Mouse (Mus musculus) embryonic facial prominence, embryonic 11.5 days (tissue): ENCODE results near the gene Kcnk15. TPM values are rescaled to one million over a fixed set of nuclear protein-coding genes. Genes with fewer than 3 reads are reported as not detected.

Source experiments
- ATAC-seq: fragments of 200-750 bp; cut with Nextera tagmentation; replicated peaks from 2 replicates; pipeline ENCODE4 v1.8.0; 2017; ENCODE audit warnings: low read depth; ENCODE audit not compliant: insufficient number of reproducible peaks, low FRiP score, low TSS enrichment
- DNase-seq: peaks from one replicate; pipeline ENCODE4 v3.0.0-alpha.2; 2015; ENCODE audit warnings: low spot score
- H3K27ac ChIP-seq: fragments of 300-500 bp; sonication (generic); replicated peaks from 2 replicates; pipeline ENCODE4 v1.5.1; 2014; ENCODE audit warnings: mild to moderate bottlenecking, low read depth, low read length, control low read depth
- H3K27me3 ChIP-seq: fragments of 300-500 bp; sonication (generic); 2 replicates; pipeline ENCODE4 v1.6.1; 2014; ENCODE audit warnings: mild to moderate bottlenecking, low read length, moderate library complexity, mixed read lengths; ENCODE audit not compliant: control insufficient read depth, insufficient read depth
- H3K36me3 ChIP-seq: fragments of 300-500 bp; sonication (generic); replicated peaks from 2 replicates; pipeline ENCODE4 v1.6.1; 2014; ENCODE audit warnings: low read depth, mild to moderate bottlenecking, low read length, moderate library complexity, mixed read lengths; ENCODE audit not compliant: control insufficient read depth, insufficient read depth
- H3K4me1 ChIP-seq: fragments of 300-500 bp; sonication (generic); 2 replicates; pipeline ENCODE4 v1.6.1; 2014; ENCODE audit warnings: low read length, mixed read lengths; ENCODE audit not compliant: control insufficient read depth, insufficient read depth
- H3K4me2 ChIP-seq: fragments of 300-500 bp; sonication (generic); 2 replicates; pipeline ENCODE4 v1.6.1; 2014; ENCODE audit warnings: low read depth, mild to moderate bottlenecking, control low read depth, low read length, moderate library complexity
- H3K4me3 ChIP-seq: fragments of 300-500 bp; sonication (generic); 2 replicates; pipeline ENCODE4 v1.5.1; 2014; ENCODE audit warnings: low read depth, low read length, control low read depth
- H3K9ac ChIP-seq: fragments of 300-500 bp; sonication (generic); replicated peaks from 2 replicates; pipeline ENCODE4 v1.6.1; 2014; ENCODE audit warnings: mild to moderate bottlenecking, control low read depth, low read length
- H3K9me3 ChIP-seq: fragments of 300-500 bp; sonication (generic); replicated peaks from 2 replicates; pipeline ENCODE4 v1.6.1; 2016; ENCODE audit warnings: mild to moderate bottlenecking, low read length, inconsistent platforms, mixed read lengths; ENCODE audit not compliant: control insufficient read depth
- WGBS: fragments of 180-500 bp; shearing (Covaris S2); extraction: QIAGEN DNeasy Blood & Tissue Kit; methylation state at CpG from one replicate; pipeline ENCODE4 v1.1.7; 2014; 5-methylcytosine and 5-hydroxymethylcytosine counted together
- polyA plus RNA-seq: library from polyadenylated mRNA; unstranded; fragments of >200 nt; fragmentation: Nextera tagmentation; extraction: Ambion mirVana; gene quantifications from 2 replicates; pipeline ENCODE4 v1.2.1, GENCODE M21; 2014

Gene Kcnk15
- polyA plus RNA-seq, 1 experiment from 2014 or later, result not detected

DNA sequence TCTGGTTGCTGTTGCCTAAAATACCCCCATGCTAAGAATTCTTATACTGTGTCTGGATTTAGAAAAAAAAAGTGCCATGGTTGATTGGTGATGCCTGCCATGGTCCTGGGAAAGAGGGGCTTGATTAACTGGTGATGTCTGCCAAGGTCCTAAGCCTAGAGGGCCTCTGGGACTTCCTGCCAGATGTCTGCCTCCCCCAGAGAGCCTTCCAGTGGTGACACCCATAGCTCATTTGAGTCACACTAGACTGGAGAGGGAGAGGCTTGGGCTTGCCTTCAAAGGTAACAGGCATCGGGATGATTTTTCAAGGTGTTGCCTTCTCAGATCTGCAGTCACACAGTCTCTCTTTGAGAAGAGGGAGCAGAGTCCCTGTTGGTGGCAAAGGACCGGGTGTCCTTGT lies 41.7 kb downstream of the Kcnk15 start:
- 72% methylated on average over 2 of the region's 2 CpGs for WGBS
- H3K27me3 ChIP-seq, result no peaks in the 10 kb centered on the region
- no peaks in the 10 kb centered on the region for H3K4me1 ChIP-seq

DNA sequence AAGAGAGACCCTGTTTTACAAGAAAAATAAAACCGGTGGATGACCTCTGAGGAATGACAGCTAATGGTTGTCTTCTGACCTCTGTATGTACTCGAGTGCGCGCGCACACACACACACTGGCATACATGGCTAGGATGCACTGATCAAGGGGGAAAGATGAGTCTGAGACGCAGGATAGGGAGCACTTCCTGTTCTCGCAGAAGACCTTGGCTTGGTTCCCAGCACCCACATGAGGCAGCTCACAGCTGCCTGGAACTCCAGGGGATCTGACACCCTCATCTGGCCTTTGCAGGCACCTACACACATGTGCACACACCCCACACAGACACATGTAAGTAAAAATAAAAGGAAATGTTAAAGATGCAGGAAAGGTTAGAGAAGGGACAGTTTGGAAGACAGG lies 43.6 kb downstream of the Kcnk15 start:
- H3K27me3 ChIP-seq, result no peaks in the 10 kb centered on the region
- H3K4me1 ChIP-seq, result no peaks in the 10 kb centered on the region
- no peak for DNase-seq
- no peaks in the 10 kb centered on the region for H3K36me3 ChIP-seq
- H3K4me3 ChIP-seq, result no peak overlapping the region
- H3K4me2 ChIP-seq, result no peak overlapping the region
- no peak for ATAC-seq
- no peak overlapping the region for H3K27ac ChIP-seq
- no peak overlapping the region for H3K9ac ChIP-seq
- 95% methylated on average over 7 of the region's 7 CpGs for WGBS
- H3K9me3 ChIP-seq, result no peaks in the 10 kb centered on the region

More for the DNA sequence above, 41.7 kb downstream of the Kcnk15 start:
- Histone ChIP-seq H3K4me2 (no peak overlapping the region), H3K9ac (no peak overlapping the region), H3K36me3 (no peaks in the 10 kb centered on the region), H3K9me3 (no peaks in the 10 kb centered on the region), H3K4me3 (no peak overlapping the region), H3K27ac (no peak overlapping the region)
- ATAC-seq (no peak), DNase-seq (no peak)

DNA sequence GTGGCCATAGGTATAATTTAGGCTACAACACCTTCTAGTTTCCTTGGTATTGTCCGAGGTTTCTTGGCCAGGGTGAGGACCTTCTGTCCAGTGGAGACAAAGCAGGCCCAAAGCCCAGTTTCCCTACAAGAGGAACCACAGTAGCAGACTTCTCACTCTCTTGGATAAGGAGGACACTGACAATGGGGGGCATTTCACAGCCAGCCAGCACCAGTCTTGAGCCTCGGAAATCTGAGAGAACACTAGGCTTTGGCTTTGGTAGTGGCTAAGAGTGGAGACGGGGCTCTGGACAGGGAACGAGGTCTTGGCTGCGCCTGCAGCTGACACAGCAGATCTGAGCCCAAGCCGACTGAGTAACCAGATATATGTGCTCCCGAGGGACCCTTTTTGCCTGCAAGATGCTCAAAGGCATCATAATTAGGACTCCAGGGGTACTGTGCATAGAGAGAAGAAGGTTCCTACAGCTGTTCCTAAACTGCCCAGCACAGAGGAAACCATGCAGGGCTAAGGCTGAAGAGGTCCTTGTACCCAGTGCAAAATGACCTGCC lies 44.6 kb downstream of the Kcnk15 start:
- DNase-seq (no peak), ATAC-seq (no peak)
- Histone ChIP-seq H3K9ac (no peak overlapping the region), H3K4me2 (no peak overlapping the region), H3K4me3 (no peak overlapping the region), H3K4me1 (no peaks in the 10 kb centered on the region), H3K36me3 (no peaks in the 10 kb centered on the region), H3K27me3 (no peaks in the 10 kb centered on the region), H3K9me3 (no peaks in the 10 kb centered on the region), H3K27ac (no peak overlapping the region)
- WGBS, result 59% methylated on average over 7 of the region's 7 CpGs

DNA sequence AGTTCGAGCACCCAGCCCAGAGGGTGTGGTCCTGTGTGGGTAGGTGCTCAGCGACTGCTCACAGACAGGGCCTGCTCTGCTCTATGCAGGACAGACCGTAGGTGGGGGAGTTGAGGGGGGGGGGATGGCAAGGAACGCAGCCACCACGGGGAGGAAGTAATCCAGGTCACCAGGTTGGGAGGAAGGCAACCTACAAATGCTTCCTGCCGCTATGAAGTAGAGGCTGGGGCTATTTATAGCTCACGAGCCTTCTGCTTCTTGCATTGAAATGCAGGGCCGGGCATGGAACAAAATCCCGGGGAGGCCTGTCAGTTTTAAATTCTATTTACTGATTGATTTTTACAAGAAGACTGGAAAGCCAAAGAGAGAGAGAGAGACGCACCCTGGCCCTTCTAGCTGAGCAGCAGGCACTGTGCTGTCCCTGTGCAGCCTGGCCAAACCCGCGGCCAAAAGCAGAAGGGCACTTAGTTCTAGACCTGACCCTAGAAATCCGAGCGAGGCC lies 46.5 kb downstream of the Kcnk15 start:
- DNase-seq, result no peak
- Histone ChIP-seq H3K4me2 (no peak overlapping the region), H3K4me3 (no peak overlapping the region)

DNA sequence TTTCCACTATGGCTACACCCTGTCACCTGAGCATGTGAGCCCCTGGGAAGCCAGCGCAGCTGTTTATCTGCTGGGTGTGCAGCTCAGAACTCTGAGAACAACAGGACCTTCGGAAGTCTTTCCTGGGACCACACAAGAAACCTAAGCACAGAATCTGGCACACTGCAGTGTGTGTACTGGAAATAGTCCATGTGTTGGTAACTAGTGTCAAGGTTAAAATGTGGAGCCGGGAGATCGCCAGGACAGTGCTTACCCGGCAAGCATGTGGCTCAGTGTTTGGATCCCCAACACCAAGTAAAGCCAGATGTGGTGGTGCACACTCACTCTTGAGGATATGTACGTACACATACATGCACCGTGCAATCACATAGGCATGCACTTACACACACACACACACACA lies 47.6 kb downstream of the Kcnk15 start:
- H3K36me3 ChIP-seq, result no peaks in the 10 kb centered on the region
- H3K4me2 ChIP-seq, result no peak overlapping the region
- H3K9ac ChIP-seq, result no peak overlapping the region
- 79% methylated on average over 7 of the region's 7 CpGs for WGBS
- DNase-seq (no peak), ATAC-seq (no peak)
- no peaks in the 10 kb centered on the region for H3K27me3 ChIP-seq
- no peak overlapping the region for H3K27ac ChIP-seq
- H3K4me1 ChIP-seq, result no peaks in the 10 kb centered on the region
- no peaks in the 10 kb centered on the region for H3K9me3 ChIP-seq
- no peak overlapping the region for H3K4me3 ChIP-seq

More for the DNA sequence above, 46.5 kb downstream of the Kcnk15 start:
- Histone ChIP-seq H3K36me3 (no peaks in the 10 kb centered on the region), H3K27ac (no peak overlapping the region), H3K27me3 (no peaks in the 10 kb centered on the region), H3K9ac (no peak overlapping the region), H3K9me3 (no peaks in the 10 kb centered on the region), H3K4me1 (no peaks in the 10 kb centered on the region)
- 56% methylated on average over 14 of the region's 14 CpGs for WGBS
- no peak for ATAC-seq

DNA sequence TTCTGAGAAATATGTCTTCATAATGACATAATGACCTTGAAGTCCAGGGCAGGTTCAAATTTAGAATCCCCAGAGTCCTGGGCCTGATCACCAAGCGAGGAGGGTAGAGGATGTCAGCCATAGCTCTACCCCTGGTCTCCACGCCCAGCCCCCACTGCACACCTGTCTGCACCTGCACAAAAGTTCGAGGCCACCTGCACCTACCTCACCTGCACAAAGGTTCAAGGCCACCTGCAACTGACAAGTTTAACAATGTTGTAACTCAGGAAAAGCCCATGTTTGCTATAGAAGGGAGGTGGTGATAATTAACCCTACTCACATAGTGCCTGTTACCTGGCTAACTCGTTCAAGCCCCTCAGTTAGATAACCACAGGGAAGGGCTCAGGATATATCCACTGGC lies 49.0 kb downstream of the Kcnk15 start:
- H3K36me3 ChIP-seq, result no peaks in the 10 kb centered on the region
- no peaks in the 10 kb centered on the region for H3K9me3 ChIP-seq
- 78% methylated on average over 4 of the region's 4 CpGs for WGBS
- no peak overlapping the region for H3K4me2 ChIP-seq
- no peaks in the 10 kb centered on the region for H3K4me1 ChIP-seq
- DNase-seq (no peak), ATAC-seq (no peak)
- H3K4me3 ChIP-seq, result no peak overlapping the region
- H3K27ac ChIP-seq, result no peak overlapping the region
- no peaks in the 10 kb centered on the region for H3K27me3 ChIP-seq
- no peak overlapping the region for H3K9ac ChIP-seq

DNA sequence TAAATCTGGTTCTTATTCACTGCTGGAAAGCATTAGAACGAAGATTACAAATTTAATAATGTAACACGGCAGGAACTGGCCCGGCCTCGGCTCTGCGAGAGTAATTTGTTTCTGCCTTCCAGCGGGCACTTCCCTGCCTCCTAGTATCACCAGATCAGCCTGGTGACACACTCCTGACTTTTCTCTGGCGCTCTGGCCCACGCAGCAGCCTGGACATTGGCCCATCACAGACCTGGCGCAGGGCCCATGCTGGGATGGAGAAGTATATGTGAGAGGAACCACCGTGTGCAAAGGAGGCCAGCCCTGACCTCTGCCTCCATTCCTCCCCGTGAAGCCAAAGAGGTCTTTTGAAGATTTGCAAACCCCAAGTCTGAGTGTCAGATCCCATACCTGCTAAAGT lies 50.0 kb downstream of the Kcnk15 start:
- Histone ChIP-seq H3K4me1 (no peaks in the 10 kb centered on the region), H3K36me3 (no peaks in the 10 kb centered on the region), H3K27me3 (no peaks in the 10 kb centered on the region), H3K4me3 (no peak overlapping the region), H3K9me3 (no peaks in the 10 kb centered on the region), H3K9ac (no peak overlapping the region), H3K4me2 (no peak overlapping the region), H3K27ac (no peak overlapping the region)
- ATAC-seq (no peak), DNase-seq (no peak)
- WGBS, result 55% methylated on average over 11 of the region's 11 CpGs

DNA sequence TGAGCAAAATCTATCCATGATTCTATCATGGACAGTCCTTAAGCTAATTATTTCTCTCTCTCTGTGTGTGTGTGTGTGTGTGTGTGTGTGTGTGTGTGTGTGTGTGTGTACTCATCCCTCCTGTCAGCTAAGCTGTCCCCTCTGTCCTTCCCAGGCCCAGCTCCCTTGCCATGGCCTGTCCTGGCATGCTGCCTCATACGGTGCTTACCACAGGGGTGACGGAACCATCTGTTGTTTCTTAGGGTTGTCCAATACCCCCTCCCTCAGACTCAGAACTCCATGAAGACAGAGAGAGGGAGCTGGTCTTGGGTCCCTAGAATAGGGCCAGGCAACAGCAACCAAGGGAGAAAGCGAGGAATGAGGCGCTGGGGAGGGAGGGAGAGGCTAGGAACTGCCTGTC lies 50.9 kb downstream of the Kcnk15 start:
- Histone ChIP-seq H3K9ac (no peak overlapping the region), H3K4me1 (no peaks in the 10 kb centered on the region), H3K27ac (no peak overlapping the region)

More for the DNA sequence above, 50.9 kb downstream of the Kcnk15 start:
- WGBS, result 82% methylated on average over 4 of the region's 4 CpGs
- Histone ChIP-seq H3K4me2 (no peak overlapping the region), H3K9me3 (no peaks in the 10 kb centered on the region), H3K4me3 (no peak overlapping the region), H3K36me3 (no peaks in the 10 kb centered on the region), H3K27me3 (no peaks in the 10 kb centered on the region)
- no peak for ATAC-seq
- no peak for DNase-seq
